Mouse (Mus musculus): Measurements from ENCODE around the gene Sptan1. TPM values are rescaled to one million over a fixed set of nuclear protein-coding genes. Genes with fewer than 3 reads are reported as not detected.

The Sptan1 gene
- total and polyA plus RNA-seq, 3 experiments, result 26.2 to 29.5 TPM; not detected in 1

- TF ChIP-seq E2F4 (IDR thresholded peaks at IDR 0.05; ENCODE audit: borderline replicate concordance, low read depth, low read length) (no peak), NELFE (IDR thresholded peaks at IDR 0.05; ENCODE audit: low read depth, low read length) (peak; percentile 88), USF2 (IDR thresholded peaks at IDR 0.05; ENCODE audit: borderline replicate concordance in 1 of 2, insufficient read depth in 1 of 2, low read depth in 1 of 2, low read length in 2 of 2) (no peak)
Measured at GRCm38 (mm10) chr2:29934906-29935599, 30.3 kb upstream of the Sptan1 start, which contains the start of gene Gle1 (continued).

- TF ChIP-seq TAL1 (IDR thresholded peaks at IDR 0.05; ENCODE audit: low read length) (no peak), MYB (IDR thresholded peaks at IDR 0.05; ENCODE audit: low read depth, low read length) (no peak), CHD1 (IDR thresholded peaks at IDR 0.05; ENCODE audit: low read depth, low read length) (no peak)
- Histone ChIP-seq H3K4me1 (ENCODE audit: control insufficient read depth in 1 of 2, insufficient read depth in 2 of 2, low read length in 2 of 2) (peaks cover 4 to 5% of the 10 kb centered on the region in 2 experiments; a peak in 3 of 4 replicates), H3K36me3 (ENCODE audit: control insufficient read depth in 1 of 2, insufficient read depth in 2 of 2, low read length in 2 of 2) (peaks cover 3 to 5% of the 10 kb centered on the region in 2 experiments)
Measured at GRCm38 (mm10) chr2:29940073-29940472, 25.3 kb upstream of the Sptan1 start.

GRCm38 (mm10) chr2:29940826-29941225 is 24.5 kb upstream of the Sptan1 start:
- H3K9ac ChIP-seq (ENCODE audit: control insufficient read depth, low read depth, low read length, poor library complexity, severe bottlenecking), result no peak overlapping the region
- H3K36me3 ChIP-seq (ENCODE audit: control insufficient read depth in 1 of 2, insufficient read depth in 2 of 2, low read length in 2 of 2), result peaks cover 3 to 5% of the 10 kb centered on the region in 2 experiments
- no peaks in the 10 kb centered on the region for H3K9me3 ChIP-seq (replicated peaks; ENCODE audit: insufficient read depth, low read length)
- TF ChIP-seq SMC3 (IDR thresholded peaks at IDR 0.05; ENCODE audit: low read depth, low read length) (no peak), EP300 (IDR thresholded peaks at IDR 0.05; ENCODE audit: low read depth in 1 of 2, low read length in 2 of 2) (no peak), MEF2A (IDR thresholded peaks at IDR 0.05; ENCODE audit: extremely low read depth, insufficient replicate concordance, low read depth, low read length, poor library complexity, severe bottlenecking) (no peak), MAZ (IDR thresholded peaks at IDR 0.05; ENCODE audit: low read depth, low read length) (no peak), NRF1 (IDR thresholded peaks at IDR 0.05; ENCODE audit: insufficient read depth, low read depth, low read length, poor library complexity, severe bottlenecking) (no peak), MAX (IDR thresholded peaks at IDR 0.05; ENCODE audit: low read length) (no peak), KAT2A (conservative IDR thresholded peaks at IDR 0.05; ENCODE audit: low read depth, low read length) (no peak), POLR2AphosphoS2 (IDR thresholded peaks at IDR 0.05; ENCODE audit: low read length) (no peak), ZNF384 (IDR thresholded peaks at IDR 0.05; ENCODE audit: low read depth, low read length) (no peak), UBTF (IDR thresholded peaks at IDR 0.05; ENCODE audit: borderline replicate concordance, insufficient read depth, low read depth, low read length) (no peak), USF1 (IDR thresholded peaks at IDR 0.05; ENCODE audit: low read depth, low read length) (no peak), RCOR1 (IDR thresholded peaks at IDR 0.05; ENCODE audit: low read depth, low read length) (no peak), ZKSCAN1 (IDR thresholded peaks at IDR 0.05; ENCODE audit: low read depth, low read length) (no peak), SIN3A (IDR thresholded peaks at IDR 0.05; ENCODE audit: low read length) (no peak), ELF1 (IDR thresholded peaks at IDR 0.05; ENCODE audit: low read depth, low read length) (no peak), POLR2AphosphoS5 (IDR thresholded peaks at IDR 0.05; ENCODE audit: borderline replicate concordance, low read depth, low read length) (no peak), NELFE (IDR thresholded peaks at IDR 0.05; ENCODE audit: low read depth, low read length) (no peak), HCFC1 (IDR thresholded peaks at IDR 0.05; ENCODE audit: low read depth, low read length) (no peak)
- H3K4me1 ChIP-seq (ENCODE audit: control insufficient read depth in 1 of 2, insufficient read depth in 2 of 2, low read length in 2 of 2), result peaks cover 4 to 5% of the 10 kb centered on the region in 2 experiments; a peak in 3 of 4 replicates
- no peak overlapping the region for H3K27ac ChIP-seq (ENCODE audit: control insufficient read depth, low read depth, low read length)
- no peaks in the 10 kb centered on the region for H3K27me3 ChIP-seq (ENCODE audit: control insufficient read depth in 1 of 2, insufficient read depth in 2 of 2, low read length in 2 of 2)
- H3K79me2 ChIP-seq (ENCODE audit: control insufficient read depth, insufficient read depth, low read length, poor library complexity), result peaks cover 4% of the 10 kb centered on the region
- DNase-seq (ENCODE audit: low read depth, low spot score), result no peak
- H3K4me3 ChIP-seq (ENCODE audit: control insufficient read depth in 1 of 2, insufficient read depth in 1 of 2, low read depth in 2 of 2, low read length in 2 of 2), result no peak overlapping the region

More at GRCm38 (mm10) chr2:29940073-29940472, 25.3 kb upstream of the Sptan1 start:
- DNase-seq (ENCODE audit: low read depth, low spot score), result no peak
- Histone ChIP-seq H3K27ac (ENCODE audit: control insufficient read depth, low read depth, low read length) (no peak overlapping the region), H3K27me3 (ENCODE audit: control insufficient read depth in 1 of 2, insufficient read depth in 2 of 2, low read length in 2 of 2) (no peaks in the 10 kb centered on the region), H3K79me2 (ENCODE audit: control insufficient read depth, insufficient read depth, low read length, poor library complexity) (peaks cover 9% of the 10 kb centered on the region), H3K9ac (ENCODE audit: control insufficient read depth, low read depth, low read length, poor library complexity, severe bottlenecking) (no peak overlapping the region), H3K4me3 (ENCODE audit: control insufficient read depth in 1 of 2, insufficient read depth in 1 of 2, low read depth in 2 of 2, low read length in 2 of 2) (no peak overlapping the region), H3K9me3 (replicated peaks; ENCODE audit: insufficient read depth, low read length) (no peaks in the 10 kb centered on the region)
